Mouse (Mus musculus) cerebellum, adult 18-20 months (tissue): Measurements from ENCODE around the gene Ltv1.
A peak's percentile ranks its signal among the peaks of the same experiment; 100 is the strongest.

ENCODE experiments used
- DNase-seq, 2 experiments: peaks; one replicate each; pipeline ENCODE4 v3.0.0; 2021

Ltv1 gene

DNA sequence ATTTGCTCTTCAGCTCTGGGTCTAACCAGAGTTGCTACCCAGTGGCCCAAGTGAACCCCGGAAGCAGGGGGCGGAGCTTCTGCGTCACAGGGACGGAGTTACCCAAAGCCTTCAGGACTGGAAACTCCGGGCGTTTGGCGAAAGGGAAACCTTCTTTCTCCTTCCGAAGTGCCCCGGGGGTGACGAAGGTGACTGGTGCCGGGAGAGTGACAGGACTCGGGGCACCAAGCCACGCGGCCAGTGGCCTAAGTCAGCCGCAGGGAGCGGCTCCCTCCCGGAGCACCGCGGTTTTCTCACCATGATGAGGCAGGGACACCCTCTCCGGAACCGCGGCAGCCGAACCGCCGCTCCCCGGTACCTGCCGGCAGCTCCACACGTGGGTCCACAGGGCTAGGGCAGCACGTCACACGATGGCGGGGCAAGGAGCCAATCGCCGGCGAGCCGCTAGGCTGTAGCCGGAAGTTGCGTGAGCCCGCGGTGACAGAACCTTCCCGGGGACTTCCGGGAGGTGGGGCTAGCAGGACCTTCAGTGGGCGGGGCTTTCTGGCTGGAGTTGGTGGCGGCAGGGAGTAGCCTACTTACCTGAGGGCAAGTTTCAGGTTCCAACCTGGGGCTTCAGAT is at the start of gene Ltv1:
Gene Ltv1 (minus strand): TSS at position 438 of the 621 bp plus-strand sequence.
- DNase-seq: peak; percentile 96 to 98

- no peak for DNase-seq
These were observed 47.5 kb upstream of the Ltv1 start for GRCm38 (mm10) chr10:13240431-13240830.

DNA sequence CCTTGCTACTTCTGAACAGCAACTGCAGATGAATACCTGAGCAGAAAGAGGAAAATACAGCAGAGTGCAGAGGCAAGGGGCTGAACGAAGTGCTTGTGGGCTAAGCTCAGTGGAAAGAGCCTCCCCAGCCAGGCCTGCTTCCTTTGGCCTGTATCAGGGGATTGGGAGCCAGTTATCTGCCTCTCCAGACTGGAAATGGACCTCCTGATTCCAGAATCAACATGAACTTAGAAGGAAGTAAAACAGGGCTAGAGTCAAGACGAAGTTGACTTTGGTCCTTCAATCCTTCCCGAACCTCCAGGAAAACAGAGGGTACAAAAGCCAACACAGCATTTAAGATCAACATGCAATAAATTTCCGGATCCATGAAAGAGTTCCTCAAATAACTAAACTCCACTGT is 45.2 kb upstream of the Ltv1 start:
- no peak for DNase-seq

- no peak for DNase-seq
These were observed 43.9 kb upstream of the Ltv1 start for GRCm38 (mm10) chr10:13236866-13237265.

DNA sequence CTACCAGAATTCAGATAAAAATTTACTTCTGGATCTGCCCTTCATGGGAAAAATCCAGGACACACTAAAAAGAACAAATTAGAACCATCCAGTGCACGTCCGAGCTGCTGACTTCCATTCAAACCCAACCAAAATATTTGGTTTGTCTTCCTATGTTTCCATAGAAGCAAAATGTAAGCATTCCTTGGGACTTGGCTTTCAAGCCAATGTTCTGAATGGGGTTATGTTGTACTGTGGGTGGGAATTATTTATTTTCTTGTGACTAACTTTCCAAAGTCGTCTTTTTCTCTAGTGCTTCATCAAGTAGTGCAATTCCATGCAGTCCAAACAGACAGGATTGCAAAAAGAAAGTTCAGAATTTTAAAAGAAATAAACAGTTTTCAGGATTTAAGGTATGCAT is 41.5 kb upstream of the Ltv1 start:
- DNase-seq: no peak

DNA sequence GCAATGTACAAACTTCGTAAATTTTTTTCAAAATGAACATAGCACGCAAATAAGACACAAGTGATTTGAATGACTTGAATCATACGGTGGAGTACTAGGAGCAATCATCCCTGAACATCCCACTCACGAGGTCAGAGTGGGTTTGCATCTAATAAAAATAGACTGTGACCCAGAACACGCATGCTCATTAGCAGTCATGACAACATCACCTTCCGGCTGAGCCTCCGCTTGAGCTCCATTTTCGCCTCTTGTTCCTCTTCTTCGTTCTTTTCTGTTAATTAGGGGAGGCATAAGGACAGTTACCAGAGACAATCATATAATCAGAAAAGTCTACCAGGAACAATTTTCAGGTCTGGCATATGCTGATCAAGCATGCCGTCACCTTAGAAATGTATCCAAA is 41.0 kb upstream of the Ltv1 start:
- DNase-seq: no peak

DNA sequence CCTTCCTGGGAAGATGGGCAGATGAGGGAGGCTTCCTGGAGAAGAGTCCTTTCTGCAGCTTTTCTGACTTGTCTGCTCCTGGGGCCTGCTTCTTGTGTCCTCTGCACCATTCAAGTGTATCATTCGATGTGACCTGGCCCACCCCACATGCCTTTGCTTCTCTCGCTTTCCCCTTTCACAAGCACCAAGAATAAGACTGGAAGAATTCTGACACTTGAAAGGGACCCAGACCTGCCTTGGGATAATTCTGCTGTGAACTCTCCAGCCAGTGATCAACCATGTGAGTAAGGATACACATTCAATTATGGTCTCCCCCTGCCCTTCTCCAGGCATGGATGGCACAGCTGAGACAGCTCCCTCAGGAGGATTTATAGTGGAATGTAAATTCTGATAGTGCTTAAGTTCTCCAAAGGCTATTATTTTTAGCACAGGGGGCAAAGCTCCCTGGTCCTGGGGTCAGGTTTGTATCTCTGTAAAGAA is 40.2 kb upstream of the Ltv1 start:
- DNase-seq: no peak

DNA sequence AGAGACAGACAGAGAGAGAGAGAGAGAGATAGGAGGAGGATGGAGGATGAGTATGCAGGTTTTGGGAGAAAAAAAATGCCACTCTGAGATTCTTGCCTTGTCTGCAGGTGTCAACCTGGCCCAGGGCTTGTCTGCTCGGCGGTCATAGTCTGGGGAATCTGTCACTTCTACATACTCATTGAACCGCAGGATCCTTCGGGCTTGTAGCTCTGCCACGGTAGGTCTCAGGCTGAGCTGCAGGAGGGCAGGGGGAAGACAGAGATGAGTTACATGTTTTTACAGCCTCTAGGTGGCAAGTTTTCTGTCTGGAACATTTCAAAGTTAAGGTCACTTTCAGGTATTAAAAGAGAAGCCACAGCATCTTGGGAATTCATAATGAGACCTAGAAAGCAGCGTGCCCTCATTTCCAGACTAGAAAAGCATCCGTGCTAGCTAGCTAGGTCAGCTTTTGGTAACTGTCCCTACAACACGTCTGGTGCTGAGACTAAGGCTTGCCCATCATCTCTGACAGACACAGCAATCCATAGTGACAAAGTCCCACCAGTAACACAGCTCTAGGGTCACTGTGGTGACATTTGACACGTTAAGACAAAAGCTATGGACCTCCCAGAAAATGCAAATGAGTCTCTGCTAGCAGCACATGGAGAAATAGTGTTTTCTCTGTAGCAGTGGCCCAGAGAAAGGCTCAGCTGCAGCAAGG is 39.6 kb upstream of the Ltv1 start:
- peak in 1 of 2 experiments; percentile 8 for DNase-seq

- no peak for DNase-seq
These were observed 37.7 kb upstream of the Ltv1 start for GRCm38 (mm10) chr10:13230716-13231115.

GRCm38 (mm10) chr10:13225377-13226063 is 32.6 kb upstream of the Ltv1 start:
- no peak for DNase-seq

GRCm38 (mm10) chr10:13222135-13222534 is 29.2 kb upstream of the Ltv1 start:
- DNase-seq: no peak

DNA sequence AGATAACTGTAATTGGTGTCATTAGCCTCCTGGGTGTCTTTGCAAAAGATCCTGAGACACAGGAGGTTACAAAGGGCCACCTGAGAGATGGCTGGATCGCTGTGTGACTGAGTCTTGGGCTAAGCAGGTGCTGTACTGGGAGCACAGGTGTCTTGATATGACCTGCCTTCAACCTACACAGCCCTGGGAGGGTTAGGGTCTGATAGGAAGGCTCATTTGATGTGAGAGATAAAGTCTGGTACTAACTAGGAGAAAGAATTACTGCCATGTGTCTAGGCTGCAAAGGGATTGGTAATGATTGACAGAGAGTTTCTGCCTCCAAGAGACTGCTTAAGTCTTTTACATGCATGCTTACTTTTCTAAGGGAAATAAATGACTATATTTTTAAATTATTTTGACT is 27.1 kb upstream of the Ltv1 start:
- no peak for DNase-seq

GRCm38 (mm10) chr10:13213956-13214355 is 21.0 kb upstream of the Ltv1 start:
- no peak for DNase-seq

DNA sequence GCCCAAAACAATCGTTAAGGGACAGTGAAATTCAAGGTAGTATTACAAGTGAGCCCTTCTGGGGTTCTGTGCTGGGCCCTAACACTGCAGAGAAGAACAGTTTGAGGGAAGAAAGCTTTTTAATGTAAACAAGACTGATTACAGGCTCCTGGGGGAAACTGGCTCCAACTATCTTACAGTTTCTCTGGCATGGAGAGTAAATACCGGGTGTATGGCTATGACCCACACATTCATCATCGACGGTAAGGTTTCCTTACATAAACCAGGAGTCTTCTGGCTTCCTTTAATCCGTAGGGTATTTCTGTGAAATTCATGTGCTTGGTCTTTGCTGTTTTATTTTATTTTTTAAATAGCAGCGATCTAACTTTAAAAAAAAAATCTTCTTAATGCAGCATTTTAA is 19.9 kb upstream of the Ltv1 start:
- no peak for DNase-seq

DNA sequence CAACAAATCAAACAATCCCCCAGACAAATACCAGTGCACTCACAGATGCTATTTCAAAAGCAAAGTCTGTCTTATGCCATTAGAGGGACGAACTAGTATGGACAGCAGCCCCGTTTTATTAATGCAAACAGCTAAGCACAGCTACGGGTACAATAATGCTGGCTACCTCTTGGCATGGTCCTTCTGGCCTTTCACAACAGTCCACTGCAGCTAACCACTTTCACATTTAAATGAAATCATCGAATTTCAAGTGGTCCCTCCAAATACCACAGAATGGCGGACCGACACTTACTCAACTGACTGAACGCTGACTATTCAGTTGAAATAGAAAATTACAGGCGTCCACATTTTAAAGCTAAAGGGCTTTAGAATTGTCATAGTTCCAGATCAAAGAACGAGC is 19.4 kb upstream of the Ltv1 start:
- DNase-seq: no peak

GRCm38 (mm10) chr10:13209930-13210637 is 17.1 kb upstream of the Ltv1 start:
- DNase-seq: no peak

- DNase-seq: no peak
These were observed 16.5 kb upstream of the Ltv1 start for GRCm38 (mm10) chr10:13209506-13209905.

GRCm38 (mm10) chr10:13209061-13209460 is 16.1 kb upstream of the Ltv1 start:
- no peak for DNase-seq

GRCm38 (mm10) chr10:13201741-13202293 is 8.8 kb upstream of the Ltv1 start:
- DNase-seq: no peak

- no peak for DNase-seq
These were observed 7.9 kb upstream of the Ltv1 start for GRCm38 (mm10) chr10:13200862-13201261.

DNA sequence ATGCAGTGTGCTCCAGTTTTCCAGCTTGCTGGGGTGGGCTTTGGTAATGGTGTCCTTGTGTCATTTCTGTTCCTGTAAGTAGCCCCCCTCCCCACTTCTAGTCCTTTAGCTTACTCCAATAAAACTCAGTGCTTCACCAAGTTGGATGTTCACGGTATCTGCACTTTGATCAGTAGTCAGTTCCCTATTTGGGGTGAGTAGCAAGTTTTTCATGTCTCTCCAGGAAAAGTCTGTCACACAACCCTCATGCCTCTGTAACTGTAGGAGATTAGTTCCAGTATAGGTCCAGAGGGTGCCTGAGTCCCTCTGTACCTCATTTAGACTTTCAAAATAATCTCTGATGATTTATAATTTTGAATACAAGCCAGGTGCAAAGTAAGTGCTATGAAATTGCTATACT is 6.3 kb upstream of the Ltv1 start:
- DNase-seq: no peak

- no peak for DNase-seq
These were observed 4.0 kb upstream of the Ltv1 start for GRCm38 (mm10) chr10:13196872-13197507.

- peak in 1 of 2 experiments; percentile 5 for DNase-seq
These were observed 528 bp upstream of the Ltv1 start for GRCm38 (mm10) chr10:13193496-13193895.
